Mouse (Mus musculus): ENCODE measurements at regions not wholly inside any gene's neighbourhood (a gene's known extent, or its start where the extent isn't known, plus 50 kb on each side); places are given as distances from the start of the nearest gene placed in this dataset.

- TF ChIP-seq CTCF (IDR thresholded peaks at IDR 0.05 in 2 of 3, conservative IDR thresholded peaks at IDR 0.05 in 1 of 3; ENCODE audit: control insufficient read depth in 1 of 3, insufficient read depth in 1 of 3, low read depth in 2 of 3, low read length in 3 of 3, poor library complexity in 1 of 3, severe bottlenecking in 1 of 3) (no peak), HCFC1 (IDR thresholded peaks at IDR 0.05; ENCODE audit: low read depth, low read length) (no peak), POLR2A (IDR thresholded peaks at IDR 0.05; ENCODE audit: control insufficient read depth in 1 of 2, insufficient read depth in 1 of 2, low read depth in 1 of 2, low read length in 2 of 2, poor library complexity in 1 of 2) (no peak), SIN3A (IDR thresholded peaks at IDR 0.05; ENCODE audit: low read length) (no peak), EP300 (IDR thresholded peaks at IDR 0.05; ENCODE audit: low read depth in 1 of 2, low read length in 2 of 2) (no peak), MAX (IDR thresholded peaks at IDR 0.05; ENCODE audit: low read length) (no peak), JUND (IDR thresholded peaks at IDR 0.05; ENCODE audit: low read depth, low read length) (no peak), CHD1 (IDR thresholded peaks at IDR 0.05; ENCODE audit: low read depth, low read length) (no peak), ETS1 (IDR thresholded peaks at IDR 0.05; ENCODE audit: low read depth, low read length) (no peak), ZMIZ1 (IDR thresholded peaks at IDR 0.05; ENCODE audit: low read depth, low read length) (no peak)
These were observed 337.4 kb upstream of the Cwc22 start for GRCm38 (mm10) chr2:78283605-78284004.
